Mouse (Mus musculus) MEL (cell line): ENCODE data around the gene Acot7.

ENCODE experiments used
- CTCF ChIP-seq, 3 experiments: IDR thresholded peaks in 2 of 3; conservative IDR thresholded peaks in 1 of 3; 2 replicates each; pipeline ENCODE4 v1.5.1; 2011 to 2012; ENCODE audit warnings: low read length in 3 of 3, low read depth in 2 of 3, mild to moderate bottlenecking in 2 of 3, improper control_type of control experiment in 1 of 3, inconsistent platforms in 1 of 3, mixed read lengths in 1 of 3, moderate library complexity in 1 of 3; ENCODE audit not compliant: control insufficient read depth in 1 of 3, insufficient read depth in 1 of 3, poor library complexity in 1 of 3, severe bottlenecking in 1 of 3
- E2F4 ChIP-seq: IDR thresholded peaks from 2 replicates; pipeline ENCODE4 v1.6.1; 2011; ENCODE audit warnings: low read depth, low read length, improper control_type of control experiment, borderline replicate concordance
- ELF1 ChIP-seq: IDR thresholded peaks from 2 replicates; pipeline ENCODE4 v1.6.1; 2014; ENCODE audit warnings: low read depth, mild to moderate bottlenecking, inconsistent platforms, low read length, improper control_type of control experiment, moderate library complexity
- EP300 ChIP-seq, 2 experiments: IDR thresholded peaks; 2 replicates each; pipeline ENCODE4 v1.6.1; 2011; ENCODE audit warnings: improper control_type of control experiment in 2 of 2, low read length in 2 of 2, low read depth in 1 of 2, mild to moderate bottlenecking in 1 of 2
- GATA1 ChIP-seq: IDR thresholded peaks from 2 replicates; pipeline ENCODE4 v1.6.1; 2011; ENCODE audit warnings: low read depth, low read length, improper control_type of control experiment
- JUND ChIP-seq: IDR thresholded peaks from 2 replicates; pipeline ENCODE4 v1.6.1; 2011; ENCODE audit warnings: low read depth, mild to moderate bottlenecking, improper control_type of control experiment, low read length
- USF1 ChIP-seq: IDR thresholded peaks from 2 replicates; pipeline ENCODE4 v1.6.1; 2014; ENCODE audit warnings: low read depth, mild to moderate bottlenecking, inconsistent platforms, low read length, improper control_type of control experiment, moderate library complexity

DNA sequence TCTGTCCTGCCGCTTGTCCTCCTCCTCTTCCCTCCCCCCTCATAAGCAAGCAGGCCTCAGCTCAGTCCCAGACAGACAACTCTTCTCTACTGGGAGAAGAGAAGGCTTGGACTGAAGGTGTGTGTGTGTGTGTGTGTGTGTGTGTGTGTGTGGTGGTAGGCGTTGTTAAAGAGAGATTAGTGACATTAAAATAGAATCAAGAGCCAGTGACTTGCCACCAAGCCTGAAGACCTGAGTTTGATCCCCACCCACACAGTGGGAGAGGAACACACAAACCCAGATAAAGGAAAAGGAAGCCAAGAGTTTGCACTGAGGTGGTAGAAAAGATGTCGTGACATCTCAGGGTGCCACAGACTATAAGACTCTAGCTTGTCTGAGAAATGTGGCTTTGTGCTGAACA lies 69.3 kb downstream of the Acot7 start:
- TF ChIP-seq EP300 (IDR thresholded peaks at IDR 0.05; ENCODE audit: low read depth in 1 of 2, low read length in 2 of 2) (peak; percentile 49 to 68; a peak in 3 of 4 replicates), CTCF (IDR thresholded peaks at IDR 0.05 in 2 of 3, conservative IDR thresholded peaks at IDR 0.05 in 1 of 3; ENCODE audit: control insufficient read depth in 1 of 3, insufficient read depth in 1 of 3, low read depth in 2 of 3, low read length in 3 of 3, poor library complexity in 1 of 3, severe bottlenecking in 1 of 3) (no peak), ELF1 (no peak), USF1 (no peak), E2F4 (no peak), GATA1 (peak; percentile 70; the same call in 1 of the 2 replicates), JUND (no peak)
